Mouse (Mus musculus): ENCODE measurements around the gene Iqsec1. TPM values are rescaled to one million over a fixed set of nuclear protein-coding genes. Genes with fewer than 3 reads are reported as not detected.

Iqsec1 gene
- polyA plus RNA-seq, 1 experiment from 2014 or later: 28.6 TPM

GRCm38 (mm10) chr6:90953349-90953748 is 35.1 kb downstream of the Iqsec1 start:
- no peak for ATAC-seq (ENCODE audit: insufficient number of reproducible peaks, insufficient read depth, low FRiP score, low read depth)
- Histone ChIP-seq H3K4me1 (ENCODE audit: control insufficient read depth in 2 of 2, insufficient read depth in 2 of 2, low read length in 2 of 2) (peaks cover 3 to 20% of the 10 kb centered on the region in 2 experiments), H3K4me3 (ENCODE audit: control insufficient read depth in 1 of 2, insufficient read depth in 1 of 2, low read depth in 1 of 2, low read length in 2 of 2) (no peak overlapping the region), H3K9me3 (ENCODE audit: control insufficient read depth, low read length) (no peaks in the 10 kb centered on the region), H3K27me3 (ENCODE audit: control insufficient read depth, insufficient read depth, low read length) (no peaks in the 10 kb centered on the region), H3K4me2 (ENCODE audit: low read length) (no peak overlapping the region), H3K36me3 (ENCODE audit: control insufficient read depth, insufficient read depth, low read length) (no peaks in the 10 kb centered on the region), H3K27ac (replicated peaks in 1 of 2; ENCODE audit: control insufficient read depth in 1 of 2, insufficient read depth in 1 of 2, low read depth in 2 of 2, low read length in 2 of 2) (no peak overlapping the region), H3K9ac (ENCODE audit: low read length) (no peak overlapping the region)
- WGBS: 47% methylated on average over 4 of the region's 4 CpGs

GRCm38 (mm10) chr6:90950936-90951335 is 37.5 kb downstream of the Iqsec1 start:
- H3K9me3 ChIP-seq (ENCODE audit: control insufficient read depth, low read length): no peaks in the 10 kb centered on the region
- no peak overlapping the region for H3K4me2 ChIP-seq (ENCODE audit: low read length)
- no peak overlapping the region for H3K4me3 ChIP-seq (ENCODE audit: control insufficient read depth in 1 of 2, insufficient read depth in 1 of 2, low read depth in 1 of 2, low read length in 2 of 2)
- H3K9ac ChIP-seq (ENCODE audit: low read length): no peak overlapping the region
- 52% methylated on average over 2 of the region's 2 CpGs for WGBS
- no peak overlapping the region for H3K27ac ChIP-seq (replicated peaks in 1 of 2; ENCODE audit: control insufficient read depth in 1 of 2, insufficient read depth in 1 of 2, low read depth in 2 of 2, low read length in 2 of 2)
- peaks cover 4 to 24% of the 10 kb centered on the region in 2 experiments for H3K4me1 ChIP-seq (ENCODE audit: control insufficient read depth in 2 of 2, insufficient read depth in 2 of 2, low read length in 2 of 2)
- H3K36me3 ChIP-seq (ENCODE audit: control insufficient read depth, insufficient read depth, low read length): no peaks in the 10 kb centered on the region
- H3K27me3 ChIP-seq (ENCODE audit: control insufficient read depth, insufficient read depth, low read length): no peaks in the 10 kb centered on the region
- no peak for ATAC-seq (ENCODE audit: insufficient number of reproducible peaks, insufficient read depth, low FRiP score, low read depth)

- H3K9ac ChIP-seq (ENCODE audit: low read length): no peak overlapping the region
- WGBS: 86% methylated on average over 1 of the region's 1 CpGs
- no peak overlapping the region for H3K4me3 ChIP-seq (ENCODE audit: control insufficient read depth in 1 of 2, insufficient read depth in 1 of 2, low read depth in 1 of 2, low read length in 2 of 2)
- H3K36me3 ChIP-seq (ENCODE audit: control insufficient read depth, insufficient read depth, low read length): no peaks in the 10 kb centered on the region
- no peak overlapping the region for H3K4me2 ChIP-seq (ENCODE audit: low read length)
- H3K4me1 ChIP-seq (ENCODE audit: control insufficient read depth in 2 of 2, insufficient read depth in 2 of 2, low read length in 2 of 2): peaks cover 9 to 35% of the 10 kb centered on the region in 2 experiments
- no peaks in the 10 kb centered on the region for H3K27me3 ChIP-seq (ENCODE audit: control insufficient read depth, insufficient read depth, low read length)
- no peaks in the 10 kb centered on the region for H3K9me3 ChIP-seq (ENCODE audit: control insufficient read depth, low read length)
- H3K27ac ChIP-seq (replicated peaks in 1 of 2; ENCODE audit: control insufficient read depth in 1 of 2, insufficient read depth in 1 of 2, low read depth in 2 of 2, low read length in 2 of 2): no peak overlapping the region
- ATAC-seq (ENCODE audit: insufficient number of reproducible peaks, insufficient read depth, low FRiP score, low read depth): no peak
Measured at GRCm38 (mm10) chr6:90948097-90948496, 40.4 kb downstream of the Iqsec1 start.

- Histone ChIP-seq H3K9ac (ENCODE audit: low read length) (no peak overlapping the region), H3K9me3 (ENCODE audit: control insufficient read depth, low read length) (no peaks in the 10 kb centered on the region), H3K27me3 (ENCODE audit: control insufficient read depth, insufficient read depth, low read length) (no peaks in the 10 kb centered on the region), H3K4me2 (ENCODE audit: low read length) (no peak overlapping the region), H3K36me3 (ENCODE audit: control insufficient read depth, insufficient read depth, low read length) (no peaks in the 10 kb centered on the region), H3K27ac (replicated peaks in 1 of 2; ENCODE audit: control insufficient read depth in 1 of 2, insufficient read depth in 1 of 2, low read depth in 2 of 2, low read length in 2 of 2) (no peak overlapping the region), H3K4me3 (ENCODE audit: control insufficient read depth in 1 of 2, insufficient read depth in 1 of 2, low read depth in 1 of 2, low read length in 2 of 2) (no peak overlapping the region), H3K4me1 (ENCODE audit: control insufficient read depth in 2 of 2, insufficient read depth in 2 of 2, low read length in 2 of 2) (peaks cover 9 to 26% of the 10 kb centered on the region in 2 experiments)
- no peak for ATAC-seq (ENCODE audit: insufficient number of reproducible peaks, insufficient read depth, low FRiP score, low read depth)
- WGBS: 41% methylated on average over 2 of the region's 2 CpGs
Measured at GRCm38 (mm10) chr6:90945560-90946230, 42.8 kb downstream of the Iqsec1 start.

- no peak overlapping the region for H3K4me3 ChIP-seq (ENCODE audit: control insufficient read depth in 1 of 2, insufficient read depth in 1 of 2, low read depth in 1 of 2, low read length in 2 of 2)
- no peaks in the 10 kb centered on the region for H3K27me3 ChIP-seq (ENCODE audit: control insufficient read depth, insufficient read depth, low read length)
- H3K27ac ChIP-seq (replicated peaks in 1 of 2; ENCODE audit: control insufficient read depth in 1 of 2, insufficient read depth in 1 of 2, low read depth in 2 of 2, low read length in 2 of 2): no peak overlapping the region
- H3K9me3 ChIP-seq (ENCODE audit: control insufficient read depth, low read length): no peaks in the 10 kb centered on the region
- no peak overlapping the region for H3K9ac ChIP-seq (ENCODE audit: low read length)
- WGBS: 47% methylated on average over 3 of the region's 3 CpGs
- H3K4me1 ChIP-seq (ENCODE audit: control insufficient read depth in 2 of 2, insufficient read depth in 2 of 2, low read length in 2 of 2): peaks cover 13 to 35% of the 10 kb centered on the region in 2 experiments
- ATAC-seq (ENCODE audit: insufficient number of reproducible peaks, insufficient read depth, low FRiP score, low read depth): no peak
- H3K36me3 ChIP-seq (ENCODE audit: control insufficient read depth, insufficient read depth, low read length): no peaks in the 10 kb centered on the region
- H3K4me2 ChIP-seq (ENCODE audit: low read length): no peak overlapping the region
Measured at GRCm38 (mm10) chr6:90941257-90941656, 47.2 kb downstream of the Iqsec1 start.

GRCm38 (mm10) chr6:90933656-90934055 is 54.8 kb downstream of the Iqsec1 start:
- ATAC-seq (ENCODE audit: insufficient number of reproducible peaks, insufficient read depth, low FRiP score, low read depth): no peak
- no peaks in the 10 kb centered on the region for H3K27me3 ChIP-seq (ENCODE audit: control insufficient read depth, insufficient read depth, low read length)
- H3K27ac ChIP-seq (replicated peaks in 1 of 2; ENCODE audit: control insufficient read depth in 1 of 2, insufficient read depth in 1 of 2, low read depth in 2 of 2, low read length in 2 of 2): no peak overlapping the region
- WGBS: 90% methylated on average over 3 of the region's 3 CpGs
- H3K9ac ChIP-seq (ENCODE audit: low read length): no peak overlapping the region
- no peaks in the 10 kb centered on the region for H3K9me3 ChIP-seq (ENCODE audit: control insufficient read depth, low read length)
- no peak overlapping the region for H3K4me2 ChIP-seq (ENCODE audit: low read length)
- H3K36me3 ChIP-seq (ENCODE audit: control insufficient read depth, insufficient read depth, low read length): no peaks in the 10 kb centered on the region
- H3K4me1 ChIP-seq (ENCODE audit: control insufficient read depth in 2 of 2, insufficient read depth in 2 of 2, low read length in 2 of 2): peaks cover 11 to 17% of the 10 kb centered on the region in 2 experiments
- H3K4me3 ChIP-seq (ENCODE audit: control insufficient read depth in 1 of 2, insufficient read depth in 1 of 2, low read depth in 1 of 2, low read length in 2 of 2): no peak overlapping the region

- 69% methylated on average over 2 of the region's 2 CpGs for WGBS
- H3K4me1 ChIP-seq (ENCODE audit: control insufficient read depth in 2 of 2, insufficient read depth in 2 of 2, low read length in 2 of 2): peaks cover 34 to 49% of the 10 kb centered on the region in 2 experiments
- H3K4me2 ChIP-seq (ENCODE audit: low read length): no peak overlapping the region
- no peak overlapping the region; a peak in 1 of 4 replicates for H3K27ac ChIP-seq (replicated peaks in 1 of 2; ENCODE audit: control insufficient read depth in 1 of 2, insufficient read depth in 1 of 2, low read depth in 2 of 2, low read length in 2 of 2)
- no peaks in the 10 kb centered on the region for H3K9me3 ChIP-seq (ENCODE audit: control insufficient read depth, low read length)
- ATAC-seq (ENCODE audit: insufficient number of reproducible peaks, insufficient read depth, low FRiP score, low read depth): no peak
- H3K36me3 ChIP-seq (ENCODE audit: control insufficient read depth, insufficient read depth, low read length): no peaks in the 10 kb centered on the region
- no peaks in the 10 kb centered on the region for H3K27me3 ChIP-seq (ENCODE audit: control insufficient read depth, insufficient read depth, low read length)
- H3K9ac ChIP-seq (ENCODE audit: low read length): no peak overlapping the region
- no peak overlapping the region for H3K4me3 ChIP-seq (ENCODE audit: control insufficient read depth in 1 of 2, insufficient read depth in 1 of 2, low read depth in 1 of 2, low read length in 2 of 2)
Measured at GRCm38 (mm10) chr6:90928806-90929205, 59.7 kb downstream of the Iqsec1 start.

GRCm38 (mm10) chr6:90925472-90925871 is 63.0 kb downstream of the Iqsec1 start:
- peak overlapping the region; percentile 17; the same call in 1 of the 2 replicates for H3K9ac ChIP-seq (ENCODE audit: low read length)
- ATAC-seq (ENCODE audit: insufficient number of reproducible peaks, insufficient read depth, low FRiP score, low read depth): no peak
- H3K27me3 ChIP-seq (ENCODE audit: control insufficient read depth, insufficient read depth, low read length): no peaks in the 10 kb centered on the region
- H3K9me3 ChIP-seq (ENCODE audit: control insufficient read depth, low read length): no peaks in the 10 kb centered on the region
- H3K27ac ChIP-seq (replicated peaks in 1 of 2; ENCODE audit: control insufficient read depth in 1 of 2, insufficient read depth in 1 of 2, low read depth in 2 of 2, low read length in 2 of 2): peak overlapping the region; percentile 64 to 65
- H3K36me3 ChIP-seq (ENCODE audit: control insufficient read depth, insufficient read depth, low read length): no peaks in the 10 kb centered on the region
- H3K4me2 ChIP-seq (ENCODE audit: low read length): peak overlapping the region; percentile 30; the same call in 1 of the 2 replicates
- peaks cover 47 to 63% of the 10 kb centered on the region in 2 experiments for H3K4me1 ChIP-seq (ENCODE audit: control insufficient read depth in 2 of 2, insufficient read depth in 2 of 2, low read length in 2 of 2)
- WGBS: 33% methylated on average over 3 of the region's 3 CpGs
- H3K4me3 ChIP-seq (ENCODE audit: control insufficient read depth in 1 of 2, insufficient read depth in 1 of 2, low read depth in 1 of 2, low read length in 2 of 2): no peak overlapping the region
